Comparison of ENCODE assay signal across 7 mouse cellular contexts in the genomic region with DNA sequence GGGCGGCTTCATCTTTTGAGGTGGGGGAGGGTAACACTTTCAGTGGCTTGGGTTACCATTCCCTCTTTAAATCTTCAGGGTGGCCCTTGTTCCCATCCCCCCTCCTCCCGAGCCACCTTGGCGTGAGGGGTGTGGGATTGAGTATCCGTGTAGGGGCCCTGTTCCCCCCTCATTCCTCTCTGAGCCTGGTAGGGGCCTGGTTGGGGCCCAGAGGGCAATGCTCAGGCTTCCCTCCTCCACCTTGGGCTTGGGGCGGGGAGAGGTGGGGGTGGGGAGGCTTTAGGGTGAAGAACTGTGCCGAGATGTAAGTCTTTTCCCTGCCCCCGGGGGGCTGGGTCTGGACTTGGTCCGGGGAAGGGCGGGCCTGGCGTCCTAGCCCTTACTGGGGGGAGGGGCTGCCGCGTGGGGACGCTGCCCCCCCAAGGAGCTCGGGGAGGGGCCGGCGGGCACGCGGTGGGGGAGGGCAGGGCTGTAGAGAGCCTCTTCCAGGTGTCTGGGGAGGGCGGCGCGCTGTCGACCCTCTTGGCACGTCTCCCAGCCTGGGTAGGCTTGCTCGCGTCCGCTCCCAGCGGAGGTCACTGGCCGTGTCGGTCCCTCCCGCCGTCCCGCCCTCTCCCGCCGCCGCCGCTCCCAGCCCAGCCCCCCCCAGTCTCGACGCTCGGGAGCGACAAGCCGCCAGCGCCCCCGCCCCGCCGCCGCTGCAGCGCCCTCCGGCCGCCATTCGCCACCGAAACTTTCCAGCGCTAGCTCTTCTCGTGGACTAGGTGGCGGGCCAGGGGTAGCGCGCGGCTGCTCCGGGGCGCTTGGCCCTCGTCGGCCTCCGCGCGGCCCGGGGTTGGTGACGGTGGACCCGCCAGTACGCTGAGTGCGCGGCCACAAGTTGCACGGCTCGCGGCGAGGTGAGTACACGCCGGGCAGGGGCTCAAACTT. TPM values are rescaled to one million over a fixed set of nuclear protein-coding genes. Genes with fewer than 3 reads are reported as not detected.
DNase-seq lines count a peak whose midpoint lies in the region; ATAC-seq and TF ChIP-seq lines count a peak whose summit lies in the region.

A gene (plus strand): TSS at position 643 of the 930 bp plus-strand sequence.

- peak; percentile 79 to 90 for DNase-seq in adrenal gland, adult (ENCODE audit: inconsistent age in 2 of 2, low spot score in 1 of 2)
- peak; percentile 87 for DNase-seq in embryo, embryonic 10 days (ENCODE audit: low spot score)
- DNase-seq in gastrocnemius, postnatal 36 days = peak; percentile 56 to 67
- peak; percentile 86 for DNase-seq in limb, embryonic 10.5 days (ENCODE audit: low spot score)

- 21% methylated on average over 63 of the region's 76 CpGs for WGBS in intestine, embryonic 15.5 days
- WGBS in limb, embryonic 10.5 days = 15% methylated on average over 45 of the region's 76 CpGs
- 16% methylated on average over 37 of the region's 76 CpGs for WGBS in midbrain, embryonic 12.5 days
- 17% methylated on average over 56 of the region's 76 CpGs for WGBS in small intestine, adult 2 months

- H3K9ac ChIP-seq in intestine, embryonic 15.5 days = peak within 1 kb of the TSS; percentile 64
- H3K9ac ChIP-seq in midbrain, embryonic 12.5 days (replicated peaks) = peak within 1 kb of the TSS; percentile 75

- H3K9me3 ChIP-seq in intestine, embryonic 15.5 days = no peaks in the 10 kb centered on the region
- no peaks in the 10 kb centered on the region for H3K9me3 ChIP-seq in limb, embryonic 10.5 days (replicated peaks)
- H3K9me3 ChIP-seq in midbrain, embryonic 12.5 days = no peaks in the 10 kb centered on the region

- intact Hi-C loops in gastrocnemius, postnatal 36 days (cut with DNase I) = loop anchor here (5.0 kb wide), 1 partner anchor 127 kb away; no protein-coding TSS in a partner anchor

- peak within 1 kb of the TSS; percentile 60 for H3K4me3 ChIP-seq in intestine, embryonic 15.5 days (replicated peaks)
- peak within 1 kb of the TSS; percentile 67 for H3K4me3 ChIP-seq in limb, embryonic 10.5 days
- peak within 1 kb of the TSS; percentile 65 for H3K4me3 ChIP-seq in midbrain, embryonic 12.5 days
- peak within 1 kb of the TSS; percentile 94 for H3K4me3 ChIP-seq in small intestine, adult 2 months (ENCODE audit: low read depth, low read length)

- no peaks in the 10 kb centered on the region for H3K4me1 ChIP-seq in intestine, embryonic 15.5 days (replicated peaks)
- H3K4me1 ChIP-seq in limb, embryonic 10.5 days = 0 out of 2 replicates have a peak, but pooled peaks cover 4% of the 10 kb centered on the region
- 0 out of 2 replicates have a peak, but pooled peaks cover 7% of the 10 kb centered on the region for H3K4me1 ChIP-seq in midbrain, embryonic 12.5 days
- 0 out of 2 replicates have a peak, but pooled peaks cover 10% of the 10 kb centered on the region for H3K4me1 ChIP-seq in small intestine, adult 2 months (ENCODE audit: control insufficient read depth, insufficient read depth, insufficient read length, low read length)

- H3K4me2 ChIP-seq in intestine, embryonic 15.5 days (replicated peaks) = peak within 1 kb of the TSS; percentile 54
- peak within 1 kb of the TSS; percentile 56 for H3K4me2 ChIP-seq in midbrain, embryonic 12.5 days (replicated peaks)

- no peaks in the 10 kb centered on the region for H3K27me3 ChIP-seq in intestine, embryonic 15.5 days (replicated peaks)
- no peaks in the 10 kb centered on the region for H3K27me3 ChIP-seq in limb, embryonic 10.5 days (ENCODE audit: low read depth, poor library complexity, severe bottlenecking)
- H3K27me3 ChIP-seq in midbrain, embryonic 12.5 days = no peaks in the 10 kb centered on the region
- H3K27me3 ChIP-seq in small intestine, adult 2 months (ENCODE audit: control insufficient read depth, insufficient read depth, low read length) = no peaks in the 10 kb centered on the region

- peak; percentile 26; the same call in 1 of the 2 replicates for TF ChIP-seq POLR2A in small intestine, adult 2 months (IDR thresholded peaks at IDR 0.05; ENCODE audit: low read depth, low read length)

- no peaks in the 10 kb centered on the region for H3K36me3 ChIP-seq in intestine, embryonic 15.5 days
- H3K36me3 ChIP-seq in limb, embryonic 10.5 days = no peaks in the 10 kb centered on the region
- H3K36me3 ChIP-seq in midbrain, embryonic 12.5 days = no peaks in the 10 kb centered on the region
- H3K36me3 ChIP-seq in small intestine, adult 2 months (ENCODE audit: control insufficient read depth, insufficient read depth, low read length) = no peaks in the 10 kb centered on the region

- ATAC-seq in intestine, embryonic 15.5 days = peak; percentile 89
- ATAC-seq in midbrain, embryonic 12.5 days (ENCODE audit: low FRiP score, low read depth) = peak; percentile 85

- peak within 1 kb of the TSS; percentile 93 for H3K27ac ChIP-seq in intestine, embryonic 15.5 days
- H3K27ac ChIP-seq in limb, embryonic 10.5 days = peak within 1 kb of the TSS; percentile 96
- H3K27ac ChIP-seq in midbrain, embryonic 12.5 days (replicated peaks) = peak within 1 kb of the TSS; percentile 94
- H3K27ac ChIP-seq in small intestine, adult 2 months (ENCODE audit: insufficient read depth, low read depth, low read length) = peak within 1 kb of the TSS; percentile 91

- TF ChIP-seq CTCF in small intestine, adult 2 months (IDR thresholded peaks at IDR 0.05; ENCODE audit: extremely low read depth, insufficient read length, insufficient replicate concordance, low read depth, low read length) = no peak

RNA-seq across cellular contexts. Expression of the gene that starts here (rescaled TPM):
- total RNA-seq in gastrocnemius, postnatal 36 days (2021) = 1 to 10 TPM; 8.3 to 9.1 TPM
- polyA plus RNA-seq in intestine, embryonic 15.5 days (2015; fragmentation: Nextera tagmentation; extraction: Ambion mirVana) = 60.6 and 66.1 TPM in 2 replicates
- polyA plus RNA-seq in limb, embryonic 10.5 days (2016; fragmentation: Nextera tagmentation; extraction: Ambion mirVana) = 74.6 and 82.3 TPM in 2 replicates
- polyA plus RNA-seq in midbrain, embryonic 12.5 days (2016; fragmentation: Nextera tagmentation; extraction: Ambion mirVana) = 64.5 and 64.6 TPM in 2 replicates
- 4.4 and 6.4 TPM in 2 replicates for polyA plus RNA-seq in small intestine, adult 2 months (2012; rRNA removed)

Comparison
In these comparisons a context has a peak if more than half of its experiments do, and no peak if none do; other contexts are left out.
1. Peak in every context shown above with its lines: DNase-seq, ATAC-seq, H3K4me3 ChIP-seq and H3K27ac ChIP-seq.